Mouse (Mus musculus): Measurements from ENCODE around the gene Dcaf10. TPM values are rescaled to one million over a fixed set of nuclear protein-coding genes. Genes with fewer than 3 reads are reported as not detected.
"Not testable (repeated sequence)": the region's sequence is repeated elsewhere in the genome, so short reads cannot be mapped to it uniquely, and the experiment has no call there.

Gene Dcaf10
- total RNA-seq, 2 experiments from 2014 or later, result 24.1 to 25.8 TPM

DNA sequence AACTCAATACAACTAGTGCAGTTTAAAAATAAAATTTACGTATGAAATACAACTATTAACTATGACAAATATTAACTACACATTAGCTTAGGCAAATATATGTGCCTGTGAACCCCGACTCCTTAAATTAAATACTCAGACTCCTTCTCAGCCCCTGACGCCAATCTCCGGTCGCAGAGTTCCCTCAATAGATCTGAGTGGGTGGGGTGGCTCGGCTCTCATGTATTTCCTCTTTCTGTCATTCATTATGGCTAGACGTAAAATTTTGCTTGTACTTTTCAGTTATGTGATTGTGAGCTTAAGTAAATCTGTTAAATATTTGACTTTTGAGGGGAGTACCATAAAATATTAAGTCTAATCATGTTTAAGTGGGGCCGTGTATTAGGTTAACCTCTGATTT lies 51.1 kb downstream of the Dcaf10 start:
- no peak for DNase-seq (ENCODE audit: low spot score in 2 of 2)

DNA sequence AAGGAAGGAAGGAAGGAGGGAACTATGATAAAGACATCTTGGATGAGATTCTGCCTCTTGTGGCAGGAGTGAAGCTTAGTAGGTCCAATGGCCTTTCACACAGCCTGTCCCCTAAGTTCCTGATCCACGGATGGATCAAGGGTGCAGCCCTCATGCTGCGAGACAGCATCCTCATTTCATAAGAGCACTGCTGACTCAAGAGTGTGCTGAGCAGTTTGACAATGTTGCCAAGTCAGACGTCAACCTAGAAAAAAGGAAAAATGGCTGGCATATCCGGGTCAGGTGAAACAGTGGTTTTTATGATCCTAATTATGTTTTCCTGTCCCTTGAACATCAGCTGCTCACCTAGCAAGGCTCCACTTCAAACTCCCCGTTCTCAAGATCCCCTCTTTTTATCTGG lies 51.8 kb downstream of the Dcaf10 start:
- no peak for DNase-seq (ENCODE audit: low spot score in 2 of 2)

DNA sequence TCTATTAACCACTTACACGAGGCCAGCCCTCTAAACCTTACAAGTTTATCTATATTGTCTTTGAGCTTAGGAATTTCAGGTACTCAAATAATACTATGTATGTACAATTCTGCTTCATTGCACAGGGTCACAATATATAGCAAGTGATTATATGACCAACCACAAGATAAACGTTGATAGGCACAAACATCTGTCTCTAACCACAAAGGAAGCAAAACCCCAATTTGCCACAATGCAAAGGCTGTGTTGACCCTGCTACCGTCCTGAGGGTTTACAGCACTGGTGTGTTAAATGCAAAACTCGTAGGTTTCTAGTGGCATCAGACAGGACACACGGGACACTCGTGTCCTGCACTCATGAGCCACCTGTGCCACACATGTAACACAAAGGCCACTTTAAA lies 54.3 kb downstream of the Dcaf10 start:
- not testable (repeated sequence) for DNase-seq (ENCODE audit: low spot score in 2 of 2)

DNA sequence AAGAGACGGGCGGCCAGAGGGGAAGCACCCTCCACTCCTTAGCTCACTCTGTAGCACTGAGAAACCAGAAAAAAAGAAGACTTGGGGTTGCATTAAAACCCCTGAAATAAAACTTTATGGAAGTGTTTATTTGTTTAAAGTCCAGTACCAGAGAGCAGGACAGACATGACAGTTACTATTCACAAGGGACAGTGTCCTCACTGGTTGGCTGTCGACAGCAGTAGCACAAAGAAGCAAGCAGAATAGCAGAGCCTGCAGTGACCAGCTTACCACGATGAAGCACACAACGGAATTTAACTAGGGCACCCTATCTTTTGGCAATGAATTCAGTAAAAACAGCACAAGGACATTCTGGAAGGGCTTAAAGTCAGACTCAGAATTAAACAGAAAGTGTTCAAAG lies 56.4 kb downstream of the Dcaf10 start:
- DNase-seq (ENCODE audit: low spot score in 2 of 2), result not testable (repeated sequence)

DNA sequence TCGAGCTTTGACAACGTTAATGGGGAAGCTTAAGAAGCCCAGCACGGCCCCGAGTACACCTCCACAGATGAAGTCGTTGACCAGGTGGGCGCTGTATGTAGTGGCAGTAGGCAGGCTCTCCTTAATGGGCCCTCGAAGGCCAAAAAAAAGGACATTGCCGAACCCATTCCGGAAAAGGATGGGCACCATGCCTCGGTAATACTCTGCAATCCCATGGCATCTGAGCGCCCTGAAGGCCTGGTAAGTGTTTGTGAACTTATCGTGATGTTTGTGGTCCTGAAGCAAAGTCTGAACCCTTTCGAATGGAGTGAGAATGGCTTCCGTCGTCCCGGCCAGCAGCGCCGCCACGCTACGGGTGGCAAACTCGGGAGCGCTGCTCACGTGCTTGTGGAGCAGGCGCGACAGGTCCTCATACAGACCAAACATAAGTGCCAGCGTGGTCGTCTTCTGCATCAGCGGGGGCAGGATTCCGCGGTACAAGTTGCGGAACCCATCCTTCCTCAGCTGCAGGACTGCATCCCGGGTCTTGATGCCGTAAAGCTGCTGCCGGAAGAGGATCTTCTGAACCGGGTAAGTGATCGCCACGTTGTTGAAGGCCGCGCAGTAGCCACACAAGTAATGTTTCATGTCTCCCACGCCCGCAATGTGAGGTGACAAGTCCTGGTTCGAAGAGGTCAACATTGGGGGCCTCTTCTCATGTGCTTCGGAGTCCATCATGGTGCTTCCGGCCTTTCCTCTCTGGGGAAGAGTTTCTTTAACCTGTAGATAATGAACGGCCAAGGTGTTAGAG lies 57.7 kb downstream of the Dcaf10 start:
- no peak for DNase-seq (ENCODE audit: low spot score in 2 of 2)

DNA sequence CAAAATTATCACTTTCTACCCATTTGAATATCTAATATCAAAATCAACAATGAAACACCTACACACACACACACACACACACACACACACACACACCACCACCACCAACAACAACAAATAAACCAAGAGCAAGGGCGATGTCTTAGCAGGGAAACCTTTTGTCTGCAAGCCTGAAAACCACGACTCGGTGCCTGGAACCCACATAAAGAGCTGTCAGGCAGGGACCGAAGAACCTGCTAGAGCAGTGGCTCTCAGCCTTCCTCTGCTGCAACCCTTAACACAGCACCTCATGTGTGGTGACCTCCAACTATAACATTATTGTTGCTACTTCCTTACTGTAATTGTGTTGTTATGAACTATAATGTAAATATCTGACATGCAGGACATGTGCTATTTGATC lies 60.4 kb downstream of the Dcaf10 start:
- no peak for DNase-seq (ENCODE audit: low spot score in 2 of 2)

DNA sequence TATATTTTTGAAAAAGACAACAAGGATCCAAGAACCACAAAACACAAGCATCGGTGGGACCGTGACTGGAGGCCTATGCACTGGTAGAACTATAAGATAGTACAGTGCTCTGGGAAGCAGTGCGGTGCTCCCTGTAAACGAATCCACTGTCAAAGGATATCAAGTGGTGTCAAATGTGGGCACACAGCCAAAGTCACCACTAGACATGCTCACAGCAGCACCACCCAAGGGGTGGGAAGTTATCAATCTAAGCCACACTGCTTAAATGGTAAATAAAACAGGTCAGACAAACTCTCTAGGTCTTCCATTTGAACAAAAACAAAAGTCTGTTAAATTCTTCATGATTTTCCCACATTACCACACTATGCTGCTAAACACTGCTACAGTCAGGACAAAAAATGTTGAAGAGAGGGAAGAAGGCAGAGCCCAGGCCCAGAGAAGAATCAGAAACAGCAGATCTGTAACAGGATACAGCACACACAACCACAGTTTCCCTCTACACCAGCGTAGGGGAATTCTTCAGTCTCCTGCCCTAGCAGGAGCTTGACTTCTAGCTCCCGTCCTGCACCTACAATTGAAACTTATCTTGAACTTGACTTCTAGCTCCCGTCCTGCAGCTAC lies 61.1 kb downstream of the Dcaf10 start:
- DNase-seq (ENCODE audit: low spot score in 2 of 2), result no peak

DNA sequence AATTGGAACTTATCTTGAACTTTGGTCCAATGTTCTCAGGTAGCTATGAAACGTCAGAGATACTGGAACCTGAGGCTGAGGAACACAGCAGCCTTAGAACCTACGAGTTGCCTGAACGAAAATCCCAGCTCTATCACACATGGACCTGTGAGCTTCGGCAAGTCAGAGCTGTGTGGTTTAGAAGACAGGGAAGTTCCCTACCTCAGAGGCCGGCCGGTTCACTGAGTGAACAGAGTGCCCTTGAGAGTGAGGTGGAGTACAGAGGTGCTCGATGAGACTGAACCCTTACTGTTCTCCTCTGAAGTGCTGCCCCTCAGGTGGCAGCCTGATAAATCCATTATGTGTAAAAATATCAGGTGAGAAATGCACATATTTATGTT lies 61.6 kb downstream of the Dcaf10 start:
- DNase-seq (ENCODE audit: low spot score in 2 of 2), result no peak

DNA sequence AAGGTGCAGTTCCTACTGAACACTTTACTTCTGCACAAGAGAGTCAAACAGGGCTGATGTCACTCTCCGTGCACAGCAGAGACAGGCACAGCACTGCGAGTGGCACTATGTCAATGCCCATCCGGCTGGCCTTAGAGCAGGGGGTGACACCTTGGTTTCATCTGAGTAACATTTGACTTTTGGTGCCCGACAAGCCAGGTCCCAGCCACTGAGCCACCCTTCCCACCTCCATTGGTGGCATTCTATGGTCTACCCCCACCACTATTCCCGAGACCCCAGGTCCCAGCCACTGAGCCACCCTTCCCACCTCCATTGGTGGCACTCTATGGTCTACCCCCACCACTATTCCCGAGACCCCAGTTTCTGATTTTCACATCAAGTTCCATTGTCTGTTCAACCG lies 62.2 kb downstream of the Dcaf10 start:
- DNase-seq (ENCODE audit: low spot score in 2 of 2), result no peak

DNA sequence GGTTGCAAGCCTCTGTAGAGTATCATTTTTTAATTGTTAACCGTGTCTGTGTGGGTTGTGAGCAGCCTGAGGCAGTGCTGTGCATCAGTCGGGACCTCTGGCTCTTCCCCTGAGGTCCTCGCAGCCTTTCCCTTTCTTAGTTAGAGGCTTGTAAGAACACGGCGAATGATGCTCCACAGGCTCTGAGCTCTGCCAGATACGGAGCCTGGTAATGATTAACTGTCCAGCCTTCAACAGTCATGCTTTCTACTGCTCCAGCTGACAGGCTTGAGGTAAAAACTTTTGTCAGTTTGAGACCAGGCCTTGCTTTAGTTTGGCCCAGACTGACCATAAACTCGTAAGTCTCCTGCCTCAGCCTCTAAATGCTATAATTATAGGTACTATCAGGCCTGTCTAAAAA lies 63.4 kb downstream of the Dcaf10 start:
- DNase-seq (ENCODE audit: low spot score in 2 of 2), result no peak

DNA sequence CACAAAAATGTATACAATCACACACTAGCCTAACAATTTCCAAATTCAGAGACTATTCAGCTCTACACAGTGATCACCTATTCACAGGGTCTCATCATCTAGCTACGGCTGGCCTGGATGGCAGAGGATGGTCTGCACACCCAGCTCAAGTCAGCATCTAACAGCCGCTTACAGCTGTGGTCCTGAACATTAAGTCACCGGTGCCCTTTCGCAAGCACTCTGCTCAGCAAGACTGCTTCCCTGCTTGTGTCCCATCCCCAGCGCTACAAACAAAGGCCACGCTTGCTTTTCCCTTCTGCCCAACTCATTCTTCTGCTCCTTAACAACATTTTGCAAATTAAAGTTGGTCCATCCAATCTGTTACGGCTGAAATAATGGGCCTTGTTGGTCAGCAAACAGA lies 64.5 kb downstream of the Dcaf10 start:
- DNase-seq (ENCODE audit: low spot score in 2 of 2), result no peak

DNA sequence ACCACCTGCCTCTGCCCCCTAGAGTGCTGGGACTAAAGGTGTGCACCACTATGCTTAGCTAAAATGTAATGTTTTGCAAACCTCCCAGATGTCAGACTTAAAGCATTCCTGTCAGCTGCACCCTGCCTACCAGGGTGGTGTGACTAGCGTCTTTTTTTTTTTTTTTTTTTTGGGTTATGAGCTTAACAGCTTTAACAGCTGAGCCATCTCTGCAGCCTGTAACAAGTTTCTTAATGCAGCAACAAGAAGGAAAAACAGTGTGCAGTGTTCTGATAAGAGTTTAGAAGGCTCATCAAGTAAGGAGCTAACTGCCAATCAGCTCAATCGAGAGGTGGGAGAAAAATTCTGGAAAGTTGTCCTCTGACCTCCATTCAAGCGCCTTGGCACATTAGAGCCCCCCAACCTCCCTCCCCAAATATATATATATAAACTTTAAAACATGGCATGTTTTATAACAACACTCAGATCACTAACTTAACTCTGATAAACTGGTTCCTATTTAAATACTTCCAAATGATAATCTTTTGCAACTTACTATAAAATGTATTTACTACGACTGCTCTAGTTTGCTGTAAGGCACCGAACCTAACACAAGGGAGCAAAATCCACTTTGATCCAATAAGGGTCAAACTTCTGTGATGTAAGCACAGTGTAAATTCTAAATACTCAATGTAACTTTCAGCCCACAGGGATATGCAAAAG lies 65.3 kb downstream of the Dcaf10 start:
- no peak for DNase-seq (ENCODE audit: low spot score in 2 of 2)

DNA sequence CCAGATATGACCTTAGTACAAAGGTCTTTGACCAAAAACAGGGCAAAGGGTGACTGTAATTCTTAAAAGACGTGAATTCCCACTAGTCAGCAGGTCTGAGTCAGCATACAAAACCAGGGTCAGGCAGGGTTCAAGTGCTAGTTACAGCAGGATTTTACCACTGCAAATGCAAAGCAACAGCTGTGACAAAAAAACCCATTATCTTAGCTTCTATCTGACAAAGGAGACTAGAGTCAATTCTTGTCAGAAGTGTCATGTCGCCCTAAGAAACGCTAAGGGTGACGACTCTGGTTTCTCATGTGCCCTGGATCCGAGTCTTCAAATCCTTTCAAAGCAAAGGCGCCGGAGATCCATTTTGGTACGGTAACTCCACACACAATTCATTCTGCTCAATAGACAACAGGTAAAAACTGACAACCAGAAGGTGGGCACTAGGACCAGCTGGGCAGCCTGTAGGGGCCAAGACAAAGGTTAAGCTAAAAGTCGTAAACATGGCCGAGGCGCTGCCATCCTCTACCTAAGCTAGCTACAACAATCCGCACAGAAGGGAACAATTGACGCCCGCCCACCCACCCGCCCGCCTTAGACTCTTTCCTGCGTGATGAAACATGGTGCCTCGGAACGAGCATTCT lies 65.9 kb downstream of the Dcaf10 start:
- DNase-seq (ENCODE audit: low spot score in 2 of 2), result no peak

DNA sequence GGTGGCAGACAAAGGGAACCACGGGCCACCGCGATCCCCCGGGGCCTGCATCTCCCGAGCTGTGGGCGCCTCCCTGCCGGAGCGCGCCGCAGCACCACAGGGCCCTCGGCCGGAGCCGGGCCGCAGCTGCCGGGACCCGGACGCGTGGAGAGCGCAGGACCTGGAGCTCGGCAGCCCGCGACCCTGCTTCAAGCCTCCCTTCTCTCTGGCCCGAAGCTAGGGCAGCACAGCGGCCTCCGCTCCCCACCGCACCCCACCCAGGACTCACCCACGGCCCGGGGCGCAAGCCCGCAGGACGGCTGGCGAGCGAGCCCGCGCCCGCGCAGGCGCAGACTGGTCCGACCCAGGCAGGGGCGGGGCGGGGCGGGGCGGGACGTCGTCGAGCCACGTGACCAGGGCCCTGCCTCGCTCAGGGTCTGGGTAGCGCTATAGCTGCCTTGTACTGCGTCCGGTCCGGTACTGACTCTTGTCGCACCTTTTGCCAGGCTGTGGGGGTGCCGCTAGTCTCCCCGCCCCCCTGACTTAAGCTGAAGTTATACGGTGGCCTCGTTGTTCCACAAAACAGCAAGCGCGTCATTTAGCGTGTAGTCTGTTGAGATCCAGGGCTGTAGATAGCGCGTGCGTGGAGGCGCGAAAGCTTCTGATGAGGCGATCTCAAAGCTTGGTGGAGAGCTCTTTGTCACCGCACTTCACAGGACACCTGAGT lies 66.7 kb downstream of the Dcaf10 start, which contains the start of gene Slc25a51:
TSS of gene Slc25a51 (minus strand) at position 340 of the 706 bp plus-strand sequence.
- peak; percentile 77 to 85 for DNase-seq (ENCODE audit: low spot score in 2 of 2)

DNA sequence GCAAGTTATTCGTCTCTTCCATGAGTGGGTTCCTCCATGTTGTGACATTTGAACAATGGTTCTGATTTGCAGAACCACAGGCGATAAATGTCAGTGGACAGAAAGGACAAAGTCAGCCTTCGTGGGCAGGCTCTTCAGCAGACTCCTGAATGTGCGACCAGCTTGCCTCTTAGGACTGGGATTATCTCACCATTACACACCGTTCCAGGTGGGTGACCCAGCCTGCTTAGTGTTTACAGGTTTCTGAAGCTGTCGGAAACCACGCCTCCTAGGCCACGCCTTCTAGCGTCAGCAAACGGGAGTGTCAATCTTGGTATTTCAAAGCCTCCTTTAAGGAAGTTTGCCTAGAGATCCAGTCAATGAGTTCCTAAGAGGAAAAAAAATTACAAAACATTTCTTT lies 67.4 kb downstream of the Dcaf10 start:
- DNase-seq (ENCODE audit: low spot score in 2 of 2), result peak in 1 of 2 experiments; percentile 57

DNA sequence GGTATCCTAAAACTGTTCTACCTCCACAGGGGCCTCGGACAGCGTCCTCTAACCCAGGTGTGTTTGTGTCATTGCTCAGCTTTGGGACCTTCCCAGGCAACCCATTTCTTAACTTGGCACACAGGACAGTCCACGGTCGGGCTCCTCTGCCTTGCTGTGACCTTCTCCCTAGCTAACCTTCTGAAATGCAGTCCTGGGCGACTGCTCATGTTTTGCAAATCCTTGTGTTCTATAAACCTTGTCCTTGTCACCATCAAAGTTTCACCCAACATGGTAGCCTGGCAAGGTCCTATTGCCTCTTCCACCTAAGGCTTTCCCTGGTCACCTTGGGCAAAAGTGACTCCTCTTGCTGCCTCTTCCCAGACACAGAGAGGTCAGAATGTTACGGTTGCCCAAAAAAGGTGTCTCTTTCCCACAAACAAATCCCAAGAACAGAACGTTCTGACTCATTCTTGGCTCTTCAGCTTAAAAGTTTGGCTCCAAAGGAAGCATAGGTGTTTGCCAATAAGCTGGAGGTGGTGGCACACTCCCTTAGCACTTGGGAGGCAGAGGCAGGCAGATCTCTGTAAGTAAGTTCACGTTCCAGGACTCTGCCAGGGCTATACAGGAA lies 69.4 kb downstream of the Dcaf10 start:
- no peak for DNase-seq (ENCODE audit: low spot score in 2 of 2)

DNA sequence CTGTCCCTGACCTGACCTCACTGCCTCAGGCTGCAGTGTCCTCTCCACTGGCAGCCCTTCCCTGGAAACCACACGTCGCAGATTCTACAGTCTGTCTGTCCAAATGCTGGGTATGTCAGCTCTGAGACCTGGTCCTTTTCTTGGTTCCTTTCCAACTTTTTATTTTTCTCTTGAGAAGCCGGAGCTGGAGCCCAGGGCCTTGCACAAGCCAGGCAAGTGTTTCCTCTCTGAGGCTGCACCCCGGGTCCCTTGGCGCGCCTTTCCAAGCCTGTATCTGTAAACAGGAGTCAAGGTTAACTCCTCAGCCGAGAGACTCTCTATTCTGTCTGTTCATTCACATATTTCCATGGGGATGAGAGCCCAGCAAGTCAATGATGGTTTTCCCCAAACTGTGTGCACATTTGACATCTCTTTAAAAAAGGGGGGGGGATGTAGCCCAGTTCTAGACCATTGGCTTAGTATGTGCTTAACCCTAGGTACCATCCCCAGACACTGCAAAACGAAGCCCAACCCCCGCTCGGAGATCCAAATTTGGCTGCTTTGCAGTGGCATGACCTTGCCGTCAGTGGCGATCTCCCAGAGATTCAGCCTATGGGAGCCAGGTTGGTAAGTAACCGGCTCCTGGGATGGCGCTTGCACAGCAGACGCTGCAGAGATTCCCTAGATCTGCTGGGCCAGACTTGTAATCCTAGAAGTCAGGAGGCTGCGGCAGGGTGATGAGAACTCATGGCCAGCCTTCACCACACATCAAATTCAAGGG lies 70.7 kb downstream of the Dcaf10 start:
- DNase-seq (ENCODE audit: low spot score in 2 of 2), result no peak

DNA sequence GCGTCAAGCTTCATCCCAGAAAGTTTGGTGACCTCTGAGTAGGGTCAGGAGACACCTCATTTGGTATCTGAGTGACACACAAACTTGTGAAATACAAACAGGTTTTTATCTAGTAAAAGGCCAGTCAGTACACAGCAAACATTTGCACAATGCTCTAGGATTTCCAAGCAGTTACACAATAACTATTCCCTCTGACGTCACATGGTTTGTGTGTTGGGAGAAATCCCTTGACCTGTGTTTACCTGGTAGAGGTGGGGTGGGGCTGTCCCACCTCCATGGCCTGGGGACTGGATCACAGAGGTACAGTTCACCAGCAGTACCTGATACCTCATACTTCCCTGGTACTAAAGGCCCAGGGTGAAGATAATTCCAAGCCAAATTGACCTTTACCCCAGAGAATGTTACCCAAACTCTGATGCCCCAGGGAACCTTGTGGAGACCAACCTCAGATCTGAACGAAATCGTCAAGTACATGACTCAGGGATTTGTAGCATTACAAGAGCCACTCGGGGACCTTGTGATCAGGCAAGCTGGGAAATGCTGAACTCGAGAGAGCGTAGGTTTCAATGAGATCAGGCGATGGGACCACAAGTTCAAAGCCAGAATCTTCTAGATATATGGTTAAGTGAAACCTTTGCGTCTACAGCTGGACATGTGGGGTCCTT lies 71.9 kb downstream of the Dcaf10 start:
- DNase-seq (ENCODE audit: low spot score in 2 of 2), result no peak

DNA sequence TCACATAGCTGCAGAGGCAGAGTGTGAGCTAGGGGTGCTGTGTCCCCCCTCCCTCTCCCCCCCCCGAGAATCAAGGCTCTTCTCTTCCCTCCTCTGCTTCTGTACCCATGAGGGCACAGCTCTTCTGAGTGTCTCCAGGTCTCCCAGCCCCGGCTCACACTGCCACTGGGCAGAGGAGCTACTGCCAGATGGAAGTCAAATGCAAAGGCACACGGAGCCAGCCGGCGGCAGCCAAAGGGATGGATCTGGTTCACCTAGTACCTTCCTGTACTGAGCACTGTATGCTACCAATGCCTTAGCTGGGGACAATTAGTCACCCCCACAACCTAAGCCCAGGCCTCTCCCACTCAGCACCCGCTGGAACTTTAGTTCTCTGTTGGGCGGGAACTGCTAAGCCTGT lies 74.4 kb downstream of the Dcaf10 start:
- DNase-seq (ENCODE audit: low spot score in 2 of 2), result no peak
